Mouse (Mus musculus) kidney, adult 2 months (tissue): ENCODE results near the gene Fli1. TPM values are rescaled to one million over a fixed set of nuclear protein-coding genes. Genes with fewer than 3 reads are reported as not detected.
A peak's percentile ranks its signal among the peaks of the same experiment; 100 is the strongest.

Experiments used
- DNase-seq: peaks from one replicate; pipeline ENCODE4 v3.0.0; 2021
- H3K27ac ChIP-seq: fragments of 200-500 bp; 2 replicates; pipeline ENCODE4 v1.5.1; 2012; ENCODE audit warnings: low read depth, low read length, control low read depth, inconsistent platforms; ENCODE audit not compliant: insufficient read depth
- H3K27me3 ChIP-seq: fragments of 200-500 bp; replicated peaks from 2 replicates; pipeline ENCODE4 v1.6.1; 2012; ENCODE audit warnings: mild to moderate bottlenecking, moderate library complexity, low read length, inconsistent platforms; ENCODE audit not compliant: control insufficient read depth, insufficient read depth
- H3K36me3 ChIP-seq: fragments of 200-500 bp; 2 replicates; pipeline ENCODE4 v1.6.1; 2012; ENCODE audit warnings: mild to moderate bottlenecking, moderate library complexity, low read length, inconsistent platforms; ENCODE audit not compliant: control insufficient read depth, insufficient read depth
- H3K4me1 ChIP-seq: fragments of 200-500 bp; 2 replicates; pipeline ENCODE4 v1.6.1; 2011; ENCODE audit warnings: low read length; ENCODE audit not compliant: control insufficient read depth, insufficient read depth
- H3K4me3 ChIP-seq: fragments of 200-500 bp; 2 replicates; pipeline ENCODE4 v1.5.1; 2011; ENCODE audit warnings: mild to moderate bottlenecking, low read depth, low read length, control low read depth; ENCODE audit not compliant: insufficient read depth
- CTCF ChIP-seq: fragments of 200-500 bp; conservative IDR thresholded peaks from 2 replicates; pipeline ENCODE4 v1.5.1; 2011; ENCODE audit warnings: low read depth, mild to moderate bottlenecking, control low read depth, low read length, moderate library complexity, mixed read lengths; ENCODE audit not compliant: insufficient read depth, insufficient read length
- POLR2A ChIP-seq: fragments of 200-500 bp; IDR thresholded peaks from one replicate; pipeline ENCODE4 v1.6.1; 2011; ENCODE audit warnings: low read depth, low read length, control low read depth
- WGBS: fragments of 180-500 bp; shearing (Covaris S2); methylation state at CpG from one replicate; pipeline ENCODE4 v1.1.7; 2018; 5-methylcytosine and 5-hydroxymethylcytosine counted together
- polyA plus RNA-seq: library from polyadenylated mRNA; depleted of rRNA; stranded (reverse); fragments of >200 nt; gene quantifications from 2 replicates; pipeline ENCODE4 v1.2.3, GENCODE M21; 2012

The Fli1 gene
- polyA plus RNA-seq, 1 experiment: 9.6 TPM

GRCm38 (mm10) chr9:32562409-32562808, 19.7 kb upstream of the Fli1 start:
- WGBS: 8% methylated on average over 9 of the region's 9 CpGs
- peak; percentile 56 for DNase-seq
- no peak overlapping the region for H3K27ac ChIP-seq
- no peaks in the 10 kb centered on the region for H3K4me1 ChIP-seq
- TF ChIP-seq CTCF: peak; percentile 52
- TF ChIP-seq POLR2A: no peak
- no peak overlapping the region for H3K4me3 ChIP-seq
- no peaks in the 10 kb centered on the region for H3K27me3 ChIP-seq
- H3K36me3 ChIP-seq: no peaks in the 10 kb centered on the region

GRCm38 (mm10) chr9:32561190-32561890, 18.7 kb upstream of the Fli1 start:
- no peaks in the 10 kb centered on the region for H3K4me1 ChIP-seq

GRCm38 (mm10) chr9:32559859-32560258, 17.2 kb upstream of the Fli1 start:
- H3K4me3 ChIP-seq: no peak overlapping the region
- DNase-seq: no peak
- H3K27ac ChIP-seq: no peak overlapping the region
- no peaks in the 10 kb centered on the region for H3K27me3 ChIP-seq
- H3K36me3 ChIP-seq: no peaks in the 10 kb centered on the region
- no peak for TF ChIP-seq POLR2A
- no peak for TF ChIP-seq CTCF
- H3K4me1 ChIP-seq: no peaks in the 10 kb centered on the region
- 63% methylated on average over 8 of the region's 8 CpGs for WGBS

More at GRCm38 (mm10) chr9:32561190-32561890, 18.7 kb upstream of the Fli1 start:
- Histone ChIP-seq H3K27me3 (no peaks in the 10 kb centered on the region), H3K36me3 (no peaks in the 10 kb centered on the region), H3K27ac (no peak overlapping the region), H3K4me3 (no peak overlapping the region)
- 86% methylated on average over 14 of the region's 14 CpGs for WGBS
- no peak for TF ChIP-seq POLR2A
- no peak for TF ChIP-seq CTCF
- DNase-seq: no peak

- H3K27ac ChIP-seq: no peak overlapping the region
- no peaks in the 10 kb centered on the region for H3K36me3 ChIP-seq
- DNase-seq: no peak
- H3K27me3 ChIP-seq: no peaks in the 10 kb centered on the region
- H3K4me1 ChIP-seq: no peaks in the 10 kb centered on the region
- TF ChIP-seq POLR2A (no peak), CTCF (no peak)
- H3K4me3 ChIP-seq: no peak overlapping the region
These were observed 16.8 kb upstream of the Fli1 start for GRCm38 (mm10) chr9:32559454-32559853.

GRCm38 (mm10) chr9:32556313-32556712, 13.7 kb upstream of the Fli1 start:
- Histone ChIP-seq H3K4me1 (no peaks in the 10 kb centered on the region), H3K27ac (no peak overlapping the region), H3K4me3 (no peak overlapping the region), H3K27me3 (no peaks in the 10 kb centered on the region), H3K36me3 (no peaks in the 10 kb centered on the region)
- WGBS: 64% methylated on average over 7 of the region's 7 CpGs
- DNase-seq: no peak
- TF ChIP-seq CTCF: no peak
- no peak for TF ChIP-seq POLR2A

GRCm38 (mm10) chr9:32555279-32555678, 12.6 kb upstream of the Fli1 start:
- Histone ChIP-seq H3K27me3 (no peaks in the 10 kb centered on the region), H3K36me3 (no peaks in the 10 kb centered on the region), H3K4me1 (0 out of 2 replicates have a peak, but pooled peaks cover 2% of the 10 kb centered on the region), H3K4me3 (no peak overlapping the region), H3K27ac (no peak overlapping the region)
- TF ChIP-seq CTCF: no peak
- TF ChIP-seq POLR2A: no peak
- DNase-seq: no peak
- WGBS: 91% methylated on average over 3 of the region's 3 CpGs

GRCm38 (mm10) chr9:32550541-32550940, 7.9 kb upstream of the Fli1 start:
- Histone ChIP-seq H3K27me3 (no peaks in the 10 kb centered on the region), H3K36me3 (no peaks in the 10 kb centered on the region), H3K27ac (no peak overlapping the region), H3K4me1 (peaks cover 2% of the 10 kb centered on the region; the same call in 1 of the 2 replicates), H3K4me3 (no peak overlapping the region)
- DNase-seq: no peak
- WGBS: 31% methylated on average over 10 of the region's 10 CpGs
- TF ChIP-seq CTCF (no peak), POLR2A (no peak)
